Mouse (Mus musculus) neutrophil, adult 83 days (primary cell): ENCODE results near the gene Gm14295. TPM values are rescaled to one million over a fixed set of nuclear protein-coding genes. Genes with fewer than 3 reads are reported as not detected.

Experiments
- total RNA-seq, 2 experiments: library from RNA; stranded (reverse); gene quantifications; one replicate each; pipeline ENCODE4 v1.2.4; 2023

Gene Gm14295
- under 1 TPM; 0.42 to 0.51 TPM for total RNA-seq

DNA sequence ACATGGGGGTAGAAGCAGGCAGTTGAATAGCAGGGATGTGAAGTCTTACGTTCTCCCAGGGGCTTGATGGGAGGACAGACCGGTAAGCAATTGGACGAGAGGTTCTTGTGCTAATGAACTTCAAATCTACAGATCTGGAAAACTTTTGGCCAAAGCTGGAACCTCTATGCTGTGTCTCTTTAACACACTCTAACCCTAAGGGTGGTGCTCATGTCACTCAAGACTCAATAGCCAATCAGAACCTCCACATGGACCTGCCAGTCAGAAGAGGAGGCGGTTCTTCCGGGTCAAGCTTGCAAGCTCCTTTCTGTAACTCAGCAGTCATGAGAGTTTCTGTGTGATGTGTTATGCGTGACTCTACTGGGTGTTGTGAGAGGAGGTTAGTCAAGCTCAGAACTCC is at the start of gene Gm14295:
Gm14295 (plus strand) TSS at position 301 of the 400 bp plus-strand sequence.

DNA sequence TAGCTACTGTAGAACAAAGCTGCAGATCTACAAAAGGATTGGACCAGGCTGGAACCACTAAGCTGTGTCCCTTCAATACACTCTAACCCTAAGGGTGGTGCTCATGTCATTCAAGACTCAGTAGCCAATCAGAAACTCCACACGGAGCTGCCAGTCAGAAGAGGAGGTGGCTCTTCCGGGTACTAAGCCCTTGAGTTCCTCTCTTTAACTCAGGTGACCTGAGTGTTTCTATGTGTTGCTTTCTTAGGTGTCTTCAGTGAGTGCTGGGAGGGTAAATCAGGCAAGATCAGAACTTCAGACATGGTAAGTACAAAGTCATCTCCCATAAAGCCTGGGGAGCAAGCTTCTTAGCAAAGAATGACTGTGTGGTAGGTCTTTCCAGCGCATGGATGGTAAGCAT is 32.4 kb downstream of the Gm14295 start, which contains the start of gene Gm14408:
Gm14408 (plus strand) TSS at position 301 of the 400 bp plus-strand sequence.

Other genes starting within 250 kb of the Gm14295 start
- not detected for gene Gm14308, start 162.3 kb upstream of the Gm14295 start, total RNA-seq
- gene Zfp973, start 128.1 kb upstream of the Gm14295 start, total RNA-seq = 1 to 10 TPM; 1.2 to 1.6 TPM
- gene Gm14305, start 90.3 kb upstream of the Gm14295 start, total RNA-seq = 1 to 10 TPM in 1 of 2 experiments, under 1 TPM in 1; 0.40 to 1.3 TPM
- not detected for gene Gm14408, start 32.5 kb downstream of the Gm14295 start, total RNA-seq
- gene Gm14296, start 129.2 kb downstream of the Gm14295 start, total RNA-seq = under 1 TPM; 0.68 to 0.71 TPM
- 1 to 10 TPM; 2.3 to 3.1 TPM for gene Gm14419, start 202.3 kb downstream of the Gm14295 start, total RNA-seq